Mouse (Mus musculus) C2C12 (cell line): ENCODE data around the gene Gm13889.

ENCODE experiments used
- CEBPB ChIP-seq: IDR thresholded peaks from one replicate; pipeline ENCODE4 v1.6.1; 2011; ENCODE audit warnings: low read depth, mild to moderate bottlenecking, control low read depth, moderate library complexity
- CTCF ChIP-seq: IDR thresholded peaks from one replicate; pipeline ENCODE4 v1.5.1; 2011; ENCODE audit not compliant: control insufficient read depth, insufficient read depth, insufficient read length
- FOSL1 ChIP-seq: IDR thresholded peaks from one replicate; pipeline ENCODE4 v1.8.0; 2011; ENCODE audit warnings: mild to moderate bottlenecking, low read length; ENCODE audit not compliant: poor library complexity, insufficient read depth, severe bottlenecking
- MAX ChIP-seq: IDR thresholded peaks from one replicate; pipeline ENCODE4 v1.6.1; 2011; ENCODE audit warnings: mild to moderate bottlenecking, control low read depth
- USF1 ChIP-seq: IDR thresholded peaks from one replicate; pipeline ENCODE4 v1.6.1; 2011; ENCODE audit warnings: low read depth, mild to moderate bottlenecking, control low read depth, moderate library complexity

- TF ChIP-seq CTCF, result no peak
- TF ChIP-seq MAX, result no peak
- TF ChIP-seq USF1, result no peak
- TF ChIP-seq CEBPB, result no peak
- no peak for TF ChIP-seq FOSL1
Observed at GRCm38 (mm10) chr2:93996254-93996653, 39.3 kb upstream of the Gm13889 start, which contains the start of gene Gm27027.
